Mouse (Mus musculus) kidney, postnatal 0 days (tissue): ENCODE measurements around the gene Hspbap1. TPM values are rescaled to one million over a fixed set of nuclear protein-coding genes. Genes with fewer than 3 reads are reported as not detected.

Experiments used
- ATAC-seq: fragments of 200-750 bp; cut with Nextera tagmentation; replicated peaks from 2 replicates; pipeline ENCODE4 v1.8.0; 2017; ENCODE audit warnings: low read depth, moderate number of reproducible peaks, moderate TSS enrichment, moderate library complexity; ENCODE audit not compliant: low FRiP score
- DNase-seq: peaks from one replicate; pipeline ENCODE4 v3.0.0-alpha.2; 2016; ENCODE audit warnings: low spot score
- H3K27ac ChIP-seq: fragments of 300-500 bp; sonication (generic); 2 replicates; pipeline ENCODE4 v1.5.1; 2014; ENCODE audit warnings: mild to moderate bottlenecking
- H3K27me3 ChIP-seq: fragments of 300-500 bp; sonication (generic); 2 replicates; pipeline ENCODE4 v1.6.1; 2014; ENCODE audit warnings: low read length, mixed read lengths; ENCODE audit not compliant: insufficient read depth
- H3K36me3 ChIP-seq: fragments of 300-500 bp; sonication (generic); 2 replicates; pipeline ENCODE4 v1.6.1; 2014; ENCODE audit warnings: low read length, mixed read lengths; ENCODE audit not compliant: insufficient read depth
- H3K4me1 ChIP-seq: fragments of 300-500 bp; sonication (generic); replicated peaks from 2 replicates; pipeline ENCODE4 v1.6.1; 2014; ENCODE audit warnings: antibody characterized with exemption, low read length, mixed read lengths; ENCODE audit not compliant: insufficient read depth
- H3K4me2 ChIP-seq: fragments of 300-500 bp; sonication (generic); 2 replicates; pipeline ENCODE4 v1.6.1; 2014; ENCODE audit warnings: mild to moderate bottlenecking, low read length, moderate library complexity, mixed read lengths
- H3K4me3 ChIP-seq: fragments of 300-500 bp; sonication (generic); replicated peaks from 2 replicates; pipeline ENCODE4 v1.5.1; 2014; ENCODE audit warnings: low read depth, low read length
- H3K9ac ChIP-seq: fragments of 300-500 bp; sonication (generic); 2 replicates; pipeline ENCODE4 v1.6.1; 2014; ENCODE audit warnings: low read depth, low read length
- H3K9me3 ChIP-seq: fragments of 300-500 bp; sonication (generic); replicated peaks from 2 replicates; pipeline ENCODE4 v1.6.1; 2016; ENCODE audit warnings: low read length, inconsistent platforms, mixed read lengths
- CTCF ChIP-seq: IDR thresholded peaks from 2 replicates; pipeline ENCODE4 v1.5.1; 2016; ENCODE audit warnings: antibody characterized with exemption, low read depth, mild to moderate bottlenecking, moderate library complexity
- WGBS: fragments of 180-500 bp; shearing (Covaris S2); extraction: QIAGEN DNeasy Blood & Tissue Kit; methylation state at CpG from one replicate; pipeline ENCODE4 v1.1.7; 2014; 5-methylcytosine and 5-hydroxymethylcytosine counted together
- polyA plus RNA-seq: library from polyadenylated mRNA; unstranded; fragments of >200 nt; fragmentation: Nextera tagmentation; extraction: Ambion mirVana; gene quantifications from 2 replicates; pipeline ENCODE4 v1.2.1, GENCODE M21; 2015

Hspbap1 gene
- polyA plus RNA-seq, 1 experiment from 2014 or later = 10.8 TPM

- DNase-seq = no peak
- Histone ChIP-seq H3K4me2 (no peak overlapping the region), H3K9ac (no peak overlapping the region), H3K27me3 (no peaks in the 10 kb centered on the region), H3K9me3 (no peaks in the 10 kb centered on the region), H3K4me3 (no peak overlapping the region), H3K36me3 (no peaks in the 10 kb centered on the region), H3K4me1 (no peaks in the 10 kb centered on the region), H3K27ac (no peak overlapping the region)
- no peak for TF ChIP-seq CTCF
- WGBS = 82% methylated on average over 7 of the region's 7 CpGs
- ATAC-seq = no peak
Observed at GRCm38 (mm10) chr16:35738096-35738767, 31.9 kb upstream of the Hspbap1 start.

- no peak overlapping the region for H3K9ac ChIP-seq
- no peak for TF ChIP-seq CTCF
- no peak overlapping the region for H3K4me2 ChIP-seq
- no peak overlapping the region for H3K27ac ChIP-seq
- no peaks in the 10 kb centered on the region for H3K9me3 ChIP-seq
- DNase-seq (no peak), ATAC-seq (no peak)
- H3K4me3 ChIP-seq = no peak overlapping the region
- H3K4me1 ChIP-seq = no peaks in the 10 kb centered on the region
- WGBS = 52% methylated on average over 1 of the region's 1 CpGs
- no peaks in the 10 kb centered on the region for H3K27me3 ChIP-seq
- H3K36me3 ChIP-seq = no peaks in the 10 kb centered on the region
Observed at GRCm38 (mm10) chr16:35739548-35739947, 30.6 kb upstream of the Hspbap1 start.

- 78% methylated on average over 12 of the region's 12 CpGs for WGBS
- Histone ChIP-seq H3K9ac (no peak overlapping the region), H3K27me3 (no peaks in the 10 kb centered on the region), H3K4me1 (no peaks in the 10 kb centered on the region), H3K4me2 (no peak overlapping the region), H3K4me3 (no peak overlapping the region), H3K9me3 (no peaks in the 10 kb centered on the region), H3K36me3 (no peaks in the 10 kb centered on the region), H3K27ac (no peak overlapping the region)
- no peak for TF ChIP-seq CTCF
- no peak for DNase-seq
- no peak for ATAC-seq
Observed at GRCm38 (mm10) chr16:35740357-35740756, 29.8 kb upstream of the Hspbap1 start.

DNA sequence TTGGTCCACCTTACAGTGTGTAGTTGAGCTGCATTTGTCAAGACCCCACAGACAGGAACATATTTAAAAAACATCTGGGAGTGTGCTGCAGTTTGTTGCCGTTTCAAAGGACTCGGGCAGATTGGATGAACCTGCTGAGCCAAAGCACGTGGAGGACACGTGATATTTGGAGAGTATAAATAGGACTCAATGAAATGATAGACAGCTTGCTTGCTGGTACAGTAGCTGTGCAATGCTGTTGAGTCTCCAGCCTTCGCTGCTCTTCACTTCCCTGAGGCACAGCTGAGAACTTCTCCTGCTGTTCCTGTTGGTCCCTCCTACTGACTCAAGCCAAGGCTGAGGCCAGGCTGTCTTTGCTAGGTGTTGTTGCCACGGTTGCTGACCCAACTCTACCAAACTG lies 29.2 kb upstream of the Hspbap1 start:
- Histone ChIP-seq H3K27ac (no peak overlapping the region), H3K36me3 (no peaks in the 10 kb centered on the region), H3K9me3 (no peaks in the 10 kb centered on the region), H3K9ac (no peak overlapping the region), H3K27me3 (no peaks in the 10 kb centered on the region), H3K4me3 (no peak overlapping the region), H3K4me1 (no peaks in the 10 kb centered on the region), H3K4me2 (no peak overlapping the region)
- ATAC-seq (no peak), DNase-seq (no peak)
- TF ChIP-seq CTCF = no peak
- 67% methylated on average over 6 of the region's 6 CpGs for WGBS

GRCm38 (mm10) chr16:35741621-35742020 lies 28.6 kb upstream of the Hspbap1 start:
- Histone ChIP-seq H3K4me1 (no peaks in the 10 kb centered on the region), H3K9me3 (no peaks in the 10 kb centered on the region), H3K27me3 (no peaks in the 10 kb centered on the region), H3K9ac (no peak overlapping the region), H3K36me3 (no peaks in the 10 kb centered on the region), H3K27ac (no peak overlapping the region), H3K4me3 (no peak overlapping the region), H3K4me2 (no peak overlapping the region)
- no peak for TF ChIP-seq CTCF
- ATAC-seq = no peak
- DNase-seq = no peak
- WGBS = 93% methylated on average over 5 of the region's 5 CpGs

- Histone ChIP-seq H3K4me1 (no peaks in the 10 kb centered on the region), H3K9ac (no peak overlapping the region), H3K36me3 (no peaks in the 10 kb centered on the region), H3K4me3 (no peak overlapping the region), H3K27ac (no peak overlapping the region), H3K4me2 (no peak overlapping the region), H3K27me3 (no peaks in the 10 kb centered on the region), H3K9me3 (no peaks in the 10 kb centered on the region)
- DNase-seq (peak; percentile 35), ATAC-seq (no peak)
- TF ChIP-seq CTCF = no peak
- 69% methylated on average over 12 of the region's 12 CpGs for WGBS
Observed at GRCm38 (mm10) chr16:35742251-35742937, 27.8 kb upstream of the Hspbap1 start.
